Mouse (Mus musculus) kidney, adult 2 months (tissue): Measurements from ENCODE around the gene Mylk. TPM values are rescaled to one million over a fixed set of nuclear protein-coding genes. Genes with fewer than 3 reads are reported as not detected.

Source experiments
- DNase-seq: peaks from one replicate; pipeline ENCODE4 v3.0.0; 2021
- H3K27ac ChIP-seq: fragments of 200-500 bp; 2 replicates; pipeline ENCODE4 v1.5.1; 2012; ENCODE audit warnings: low read depth, low read length, control low read depth, inconsistent platforms; ENCODE audit not compliant: insufficient read depth
- H3K27me3 ChIP-seq: fragments of 200-500 bp; replicated peaks from 2 replicates; pipeline ENCODE4 v1.6.1; 2012; ENCODE audit warnings: mild to moderate bottlenecking, moderate library complexity, low read length, inconsistent platforms; ENCODE audit not compliant: control insufficient read depth, insufficient read depth
- H3K36me3 ChIP-seq: fragments of 200-500 bp; 2 replicates; pipeline ENCODE4 v1.6.1; 2012; ENCODE audit warnings: mild to moderate bottlenecking, moderate library complexity, low read length, inconsistent platforms; ENCODE audit not compliant: control insufficient read depth, insufficient read depth
- H3K4me1 ChIP-seq: fragments of 200-500 bp; 2 replicates; pipeline ENCODE4 v1.6.1; 2011; ENCODE audit warnings: low read length; ENCODE audit not compliant: control insufficient read depth, insufficient read depth
- H3K4me3 ChIP-seq: fragments of 200-500 bp; 2 replicates; pipeline ENCODE4 v1.5.1; 2011; ENCODE audit warnings: mild to moderate bottlenecking, low read depth, low read length, control low read depth; ENCODE audit not compliant: insufficient read depth
- CTCF ChIP-seq: fragments of 200-500 bp; conservative IDR thresholded peaks from 2 replicates; pipeline ENCODE4 v1.5.1; 2011; ENCODE audit warnings: low read depth, mild to moderate bottlenecking, control low read depth, low read length, moderate library complexity, mixed read lengths; ENCODE audit not compliant: insufficient read depth, insufficient read length
- POLR2A ChIP-seq: fragments of 200-500 bp; IDR thresholded peaks from one replicate; pipeline ENCODE4 v1.6.1; 2011; ENCODE audit warnings: low read depth, low read length, control low read depth
- WGBS: fragments of 180-500 bp; shearing (Covaris S2); methylation state at CpG from one replicate; pipeline ENCODE4 v1.1.7; 2018; 5-methylcytosine and 5-hydroxymethylcytosine counted together
- polyA plus RNA-seq: library from polyadenylated mRNA; depleted of rRNA; stranded (reverse); fragments of >200 nt; gene quantifications from 2 replicates; pipeline ENCODE4 v1.2.3, GENCODE M21; 2012

Mylk gene
- polyA plus RNA-seq, 1 experiment: 64.7 TPM

GRCm38 (mm10) chr16:34901611-34902293 is 156.7 kb downstream of the Mylk start:
- TF ChIP-seq CTCF (no peak), POLR2A (no peak)
- Histone ChIP-seq H3K4me1 (no peaks in the 10 kb centered on the region), H3K4me3 (no peak overlapping the region), H3K27me3 (no peaks in the 10 kb centered on the region), H3K27ac (no peak overlapping the region), H3K36me3 (no peaks in the 10 kb centered on the region)
- no peak for DNase-seq
- 74% methylated on average over 7 of the region's 7 CpGs for WGBS

DNA sequence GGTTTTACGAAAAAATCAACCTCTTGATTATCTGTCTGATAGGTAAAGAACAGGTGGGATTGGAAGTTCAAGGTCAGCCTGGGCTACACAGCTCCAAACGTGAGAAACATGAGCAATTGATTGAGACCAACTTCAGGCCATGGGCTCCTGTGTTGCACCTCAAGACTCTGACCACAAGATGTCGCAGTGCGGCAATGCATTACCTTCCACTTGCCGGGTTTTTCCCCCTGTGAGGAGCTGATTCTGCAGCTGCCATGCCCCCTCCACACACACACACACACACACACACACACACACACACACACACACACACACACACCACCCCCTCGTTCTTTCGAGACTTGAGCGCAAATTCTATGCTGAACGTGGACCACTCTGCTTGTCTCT is 157.3 kb downstream of the Mylk start:
- H3K36me3 ChIP-seq: no peaks in the 10 kb centered on the region
- TF ChIP-seq POLR2A: no peak
- TF ChIP-seq CTCF: peak; percentile 89
- no peak overlapping the region for H3K27ac ChIP-seq
- no peak overlapping the region for H3K4me3 ChIP-seq
- WGBS: 17% methylated on average over 9 of the region's 9 CpGs
- peak; percentile 68 for DNase-seq
- no peaks in the 10 kb centered on the region for H3K4me1 ChIP-seq
- H3K27me3 ChIP-seq: no peaks in the 10 kb centered on the region

- no peak overlapping the region for H3K4me3 ChIP-seq
- TF ChIP-seq CTCF: no peak
- TF ChIP-seq POLR2A: no peak
- WGBS: 80% methylated on average over 8 of the region's 8 CpGs
- no peak for DNase-seq
- H3K27ac ChIP-seq: no peak overlapping the region
- H3K27me3 ChIP-seq: no peaks in the 10 kb centered on the region
- no peaks in the 10 kb centered on the region for H3K36me3 ChIP-seq
- H3K4me1 ChIP-seq: no peaks in the 10 kb centered on the region
These were observed 157.8 kb downstream of the Mylk start for GRCm38 (mm10) chr16:34902761-34903160.

DNA sequence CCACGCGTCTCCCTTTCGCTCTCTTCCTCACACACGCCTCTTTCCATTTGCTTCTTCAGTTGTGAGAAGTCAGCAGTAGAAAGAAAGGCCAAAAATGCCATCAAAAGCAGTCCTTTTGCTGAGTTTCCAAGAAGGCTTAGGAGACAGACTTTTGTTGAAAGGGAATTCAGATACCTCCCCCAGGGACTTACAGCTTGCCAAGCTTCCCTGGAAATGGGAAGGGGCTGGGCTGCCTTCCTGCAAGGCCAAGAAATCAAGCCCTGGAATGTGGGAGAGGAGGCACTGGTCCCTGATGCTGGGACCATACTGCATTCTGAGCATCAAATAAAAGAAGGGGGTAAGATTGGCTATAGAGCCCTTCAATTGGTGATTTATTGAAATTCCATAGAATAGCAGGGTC is 159.9 kb downstream of the Mylk start:
- no peak for DNase-seq
- no peak overlapping the region for H3K4me3 ChIP-seq
- WGBS: 75% methylated on average over 4 of the region's 4 CpGs
- TF ChIP-seq CTCF (no peak), POLR2A (no peak)
- H3K36me3 ChIP-seq: no peaks in the 10 kb centered on the region
- H3K27ac ChIP-seq: no peak overlapping the region
- H3K27me3 ChIP-seq: no peaks in the 10 kb centered on the region
- no peaks in the 10 kb centered on the region for H3K4me1 ChIP-seq

DNA sequence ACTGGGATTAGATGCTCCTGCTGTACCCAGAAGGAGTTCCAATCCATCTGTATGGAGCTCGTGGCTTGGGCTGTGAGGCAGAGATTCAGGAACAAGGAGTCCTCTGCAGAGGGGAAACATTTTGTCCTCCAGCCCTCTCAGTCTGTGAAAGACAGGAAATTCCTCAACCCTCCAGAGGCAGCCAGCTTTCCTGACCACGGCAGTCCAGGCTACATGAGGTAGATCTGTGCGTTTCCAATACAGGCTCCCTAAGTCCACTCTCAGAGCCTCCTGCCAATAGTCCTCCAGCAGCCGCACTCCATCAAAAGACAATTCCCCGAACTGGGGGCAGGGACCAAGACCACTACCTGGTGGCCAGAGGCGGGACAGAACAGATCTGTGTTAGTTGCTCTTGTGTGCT is 164.4 kb downstream of the Mylk start:
- H3K4me1 ChIP-seq: no peaks in the 10 kb centered on the region
- no peaks in the 10 kb centered on the region for H3K36me3 ChIP-seq
- no peaks in the 10 kb centered on the region for H3K27me3 ChIP-seq
- WGBS: 58% methylated on average over 6 of the region's 6 CpGs
- H3K27ac ChIP-seq: peak overlapping the region; percentile 95
- TF ChIP-seq POLR2A (no peak), CTCF (no peak)
- peak; percentile 83 for DNase-seq
- no peak overlapping the region for H3K4me3 ChIP-seq

- no peaks in the 10 kb centered on the region for H3K36me3 ChIP-seq
- 64% methylated on average over 4 of the region's 4 CpGs for WGBS
- H3K27me3 ChIP-seq: no peaks in the 10 kb centered on the region
- H3K4me3 ChIP-seq: no peak overlapping the region
- no peak overlapping the region for H3K27ac ChIP-seq
- TF ChIP-seq POLR2A (no peak), CTCF (no peak)
- DNase-seq: peak; percentile 67
- no peaks in the 10 kb centered on the region for H3K4me1 ChIP-seq
These were observed 172.4 kb downstream of the Mylk start for GRCm38 (mm10) chr16:34917373-34917900.

- no peaks in the 10 kb centered on the region for H3K4me1 ChIP-seq
- peak; percentile 52 for DNase-seq
- no peak overlapping the region for H3K4me3 ChIP-seq
- TF ChIP-seq POLR2A: no peak
- peak; percentile 71 for TF ChIP-seq CTCF
- no peaks in the 10 kb centered on the region for H3K36me3 ChIP-seq
- H3K27ac ChIP-seq: no peak overlapping the region
- WGBS: 28% methylated on average over 6 of the region's 6 CpGs
- no peaks in the 10 kb centered on the region for H3K27me3 ChIP-seq
These were observed 175.2 kb downstream of the Mylk start for GRCm38 (mm10) chr16:34920182-34920581.

DNA sequence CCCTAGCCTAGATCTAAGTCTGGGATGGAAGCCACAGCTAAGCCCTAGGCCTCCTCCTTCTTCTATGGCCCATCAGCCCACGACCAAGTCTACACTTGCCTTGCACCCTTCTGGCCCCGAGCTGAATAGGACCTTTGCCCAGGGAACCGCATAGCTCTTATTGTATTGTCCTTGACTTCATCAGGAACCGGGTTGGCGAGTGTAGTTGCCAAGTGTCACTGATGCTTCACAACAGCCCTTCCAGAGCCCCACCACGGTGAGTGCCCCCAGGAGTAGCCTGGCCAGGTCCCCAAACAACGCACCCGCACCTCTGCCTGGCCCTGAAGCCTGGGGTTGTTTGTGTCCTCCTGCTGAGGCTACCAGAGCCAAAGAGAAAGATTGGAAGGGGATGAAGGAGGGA is 175.9 kb downstream of the Mylk start:
- H3K4me1 ChIP-seq: no peaks in the 10 kb centered on the region
- no peaks in the 10 kb centered on the region for H3K27me3 ChIP-seq
- no peak overlapping the region; the same call in 1 of the 2 replicates for H3K4me3 ChIP-seq
- H3K36me3 ChIP-seq: no peaks in the 10 kb centered on the region
- 57% methylated on average over 8 of the region's 8 CpGs for WGBS
- peak overlapping the region; percentile 22; the same call in 1 of the 2 replicates for H3K27ac ChIP-seq
- TF ChIP-seq CTCF: no peak
- TF ChIP-seq POLR2A: no peak
- no peak for DNase-seq
